Mouse (Mus musculus) adrenal gland, adult (tissue): ENCODE measurements around the gene Slc6a20b.

Experiments used
- DNase-seq, 2 experiments: peaks; one replicate each; pipeline ENCODE4 v3.0.0; 2022 to 2023; ENCODE audit warnings: low spot score in 1 of 2; ENCODE audit not compliant: inconsistent age in 2 of 2

Gene Slc6a20b

GRCm38 (mm10) chr9:123595194-123595593 lies 37.2 kb downstream of the Slc6a20b start:
- no peak for DNase-seq

GRCm38 (mm10) chr9:123589240-123589910 lies 43.0 kb downstream of the Slc6a20b start:
- DNase-seq = no peak

GRCm38 (mm10) chr9:123577360-123578192 lies 54.8 kb downstream of the Slc6a20b start:
- no peak for DNase-seq

- DNase-seq = no peak
These were observed 77.8 kb downstream of the Slc6a20b start for GRCm38 (mm10) chr9:123554599-123554998.
